Mouse (Mus musculus): ENCODE measurements at regions not wholly inside any gene's neighbourhood (a gene's known extent, or its start where the extent isn't known, plus 50 kb on each side); places are given as distances from the start of the nearest gene placed in this dataset.

DNA sequence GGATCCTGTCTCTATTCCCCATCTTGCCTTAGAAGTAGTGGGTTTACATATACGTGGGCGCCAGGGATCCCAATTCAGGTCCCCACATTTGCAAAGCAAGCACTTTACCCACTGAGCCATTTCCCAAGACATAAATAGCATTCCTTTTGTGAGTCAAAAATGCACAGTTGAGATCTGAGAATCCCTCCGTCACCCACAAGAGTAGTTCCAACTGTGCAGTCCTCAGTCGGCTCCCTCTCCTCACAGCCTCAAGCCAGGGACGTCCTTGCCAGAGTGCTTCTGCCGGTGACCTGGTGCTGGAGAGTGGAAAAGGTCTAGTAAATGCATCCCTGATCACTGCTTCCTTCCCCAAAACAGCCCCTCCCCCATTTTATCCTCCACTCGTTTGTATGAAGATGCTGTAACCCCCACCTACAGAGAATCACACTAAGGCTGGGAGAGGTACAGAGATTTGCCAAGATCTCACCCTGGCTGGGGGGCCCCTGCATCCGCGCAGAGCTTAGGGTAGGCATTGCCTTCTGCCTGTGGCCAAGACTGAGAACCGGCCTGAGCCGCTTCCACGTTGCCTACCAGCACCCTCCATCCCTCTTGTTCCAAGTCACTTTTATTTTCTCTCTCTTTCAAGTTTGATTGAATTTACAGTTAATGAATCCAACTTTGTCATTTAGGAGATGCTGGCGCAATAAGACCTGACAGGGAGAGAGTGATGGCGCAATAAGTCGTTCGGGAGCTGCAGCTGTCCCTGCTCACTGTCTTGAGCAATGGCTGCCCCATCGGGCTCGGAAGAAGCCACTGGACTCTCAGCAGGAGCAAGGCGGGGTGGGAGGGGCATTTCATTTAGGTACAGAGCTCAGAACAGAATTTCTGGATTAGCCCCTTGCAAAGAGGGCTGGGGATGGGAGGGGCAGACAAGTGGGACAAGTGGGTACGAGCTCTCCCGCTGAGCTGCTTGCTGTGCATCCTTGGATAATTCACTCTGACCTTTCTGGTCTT lies 74.5 kb upstream of the Zfp618 start:
- no peak for DNase-seq

DNA sequence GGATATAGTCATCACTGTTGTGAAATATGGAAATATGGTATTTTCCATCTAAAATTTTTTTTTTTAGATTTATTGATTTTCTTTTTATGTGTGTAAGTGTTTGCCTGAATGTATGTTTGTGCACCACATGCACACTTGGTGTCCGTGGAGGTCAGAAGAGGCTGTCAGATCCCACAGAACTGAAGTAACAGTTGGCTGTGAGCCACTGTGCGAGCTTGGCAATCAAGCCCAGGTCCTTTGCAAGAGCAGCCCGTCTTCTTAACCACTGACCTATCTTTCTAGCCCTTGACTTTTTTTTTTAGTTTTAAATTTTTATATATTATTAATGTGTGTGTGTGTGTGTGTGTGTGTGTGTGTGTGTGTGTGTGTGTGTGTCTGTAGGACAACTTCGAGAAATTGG lies 52.5 kb upstream of the Zfp618 start:
- DNase-seq = no peak

All from kidney, adult 9 months (tissue).